Comparison of ENCODE assay signal across 8 mouse cellular contexts in genomic region chr8:9770261-9770998, GRCm38 (mm10). TPM values are rescaled to one million over a fixed set of nuclear protein-coding genes. Genes with fewer than 3 reads are reported as not detected.
DNase-seq lines count a peak whose midpoint lies in the region; ATAC-seq and TF ChIP-seq lines count a peak whose summit lies in the region.

No protein-coding gene starts in this region.

- 2% methylated on average over 44 of the region's 48 CpGs for WGBS in embryonic facial prominence, embryonic 13.5 days
- WGBS in intestine, postnatal 0 days, result 2% methylated on average over 40 of the region's 48 CpGs
- WGBS in liver, embryonic 15.5 days (ENCODE audit: insufficient replicate concordance), result 3% methylated on average over 48 of the region's 48 CpGs
- WGBS in small intestine, adult 2 months, result 5% methylated on average over 48 of the region's 48 CpGs

- no peaks in the 10 kb centered on the region for H3K36me3 ChIP-seq in embryonic facial prominence, embryonic 13.5 days
- no peaks in the 10 kb centered on the region for H3K36me3 ChIP-seq in intestine, postnatal 0 days (ENCODE audit: control insufficient read depth, insufficient read depth)
- H3K36me3 ChIP-seq in liver, embryonic 15.5 days (replicated peaks), result no peaks in the 10 kb centered on the region
- H3K36me3 ChIP-seq in small intestine, adult 2 months (ENCODE audit: control insufficient read depth, insufficient read depth, low read length), result no peaks in the 10 kb centered on the region

- H3K4me3 ChIP-seq in embryonic facial prominence, embryonic 13.5 days, result peak overlapping the region; percentile 52
- peak overlapping the region; percentile 30 for H3K4me3 ChIP-seq in intestine, postnatal 0 days (ENCODE audit: low read depth, low read length)
- peak overlapping the region; percentile 12; the same call in 1 of the 2 replicates for H3K4me3 ChIP-seq in liver, embryonic 15.5 days (replicated peaks)
- H3K4me3 ChIP-seq in small intestine, adult 2 months (ENCODE audit: low read depth, low read length), result peak overlapping the region; percentile 8; the same call in 1 of the 2 replicates

- peak; percentile 5 for DNase-seq in gastrocnemius, postnatal 14 days
- DNase-seq in gastrocnemius, postnatal 25 days, result no peak
- DNase-seq in adrenal gland, adult 8-10 months, result peak; percentile 3
- no peak for DNase-seq in urinary bladder, postnatal 25 days (ENCODE audit: low spot score)

- peaks cover 59% of the 10 kb centered on the region for H3K27me3 ChIP-seq in embryonic facial prominence, embryonic 13.5 days
- H3K27me3 ChIP-seq in intestine, postnatal 0 days (replicated peaks; ENCODE audit: control insufficient read depth, insufficient read depth, low read length), result peaks cover 32% of the 10 kb centered on the region
- H3K27me3 ChIP-seq in liver, embryonic 15.5 days, result peaks cover 45% of the 10 kb centered on the region
- H3K27me3 ChIP-seq in small intestine, adult 2 months (ENCODE audit: control insufficient read depth, insufficient read depth, low read length), result peaks cover 18% of the 10 kb centered on the region

- peak overlapping the region; percentile 91 for H3K4me2 ChIP-seq in embryonic facial prominence, embryonic 13.5 days
- H3K4me2 ChIP-seq in intestine, postnatal 0 days (replicated peaks; ENCODE audit: low read depth), result peak overlapping the region; percentile 59
- H3K4me2 ChIP-seq in liver, embryonic 15.5 days, result peak overlapping the region; percentile 38

- no peak overlapping the region for H3K27ac ChIP-seq in embryonic facial prominence, embryonic 13.5 days
- no peak overlapping the region for H3K27ac ChIP-seq in intestine, postnatal 0 days (ENCODE audit: low read depth, low read length)
- H3K27ac ChIP-seq in liver, embryonic 15.5 days (replicated peaks), result no peak overlapping the region
- H3K27ac ChIP-seq in small intestine, adult 2 months (ENCODE audit: insufficient read depth, low read depth, low read length), result no peak overlapping the region

- no peak overlapping the region; the same call in 1 of the 2 replicates for H3K9ac ChIP-seq in embryonic facial prominence, embryonic 13.5 days
- H3K9ac ChIP-seq in intestine, postnatal 0 days (ENCODE audit: low read depth, low read length), result no peak overlapping the region
- H3K9ac ChIP-seq in liver, embryonic 15.5 days, result no peak overlapping the region

- no peak for TF ChIP-seq POLR2A in small intestine, adult 2 months (IDR thresholded peaks at IDR 0.05; ENCODE audit: low read depth, low read length)

- H3K9me3 ChIP-seq in embryonic facial prominence, embryonic 13.5 days, result no peaks in the 10 kb centered on the region
- no peaks in the 10 kb centered on the region for H3K9me3 ChIP-seq in intestine, postnatal 0 days (ENCODE audit: control insufficient read depth)
- H3K9me3 ChIP-seq in liver, embryonic 15.5 days (replicated peaks), result no peaks in the 10 kb centered on the region

- intact Hi-C loops in gastrocnemius, postnatal 14 days (cut with DNase I; ENCODE audit: low total_unique reads), result no loop called here

- no peak for ATAC-seq in embryonic facial prominence, embryonic 13.5 days (ENCODE audit: insufficient number of reproducible peaks, insufficient read depth, low FRiP score, low TSS enrichment, low read depth)
- ATAC-seq in intestine, postnatal 0 days, result no peak
- no peak for ATAC-seq in liver, embryonic 15.5 days (ENCODE audit: insufficient read depth)

- H3K4me1 ChIP-seq in embryonic facial prominence, embryonic 13.5 days, result peaks cover 24% of the 10 kb centered on the region
- no peaks in the 10 kb centered on the region for H3K4me1 ChIP-seq in intestine, postnatal 0 days (replicated peaks; ENCODE audit: control insufficient read depth, insufficient read depth, low read length)
- H3K4me1 ChIP-seq in liver, embryonic 15.5 days (replicated peaks), result no peaks in the 10 kb centered on the region
- H3K4me1 ChIP-seq in small intestine, adult 2 months (ENCODE audit: control insufficient read depth, insufficient read depth, insufficient read length, low read length), result no peaks in the 10 kb centered on the region

- TF ChIP-seq CTCF in intestine, postnatal 0 days (IDR thresholded peaks at IDR 0.05; ENCODE audit: low read depth), result peak; percentile 14; the same call in 1 of the 2 replicates
- no peak for TF ChIP-seq CTCF in small intestine, adult 2 months (IDR thresholded peaks at IDR 0.05; ENCODE audit: extremely low read depth, insufficient read length, insufficient replicate concordance, low read depth, low read length)

RNA-seq across cellular contexts. Expression of gene Fam155a, which starts 0.5 kb away (rescaled TPM):
- total RNA-seq in gastrocnemius, postnatal 14 days (2021), result under 1 TPM; 0.45 to 0.58 TPM
- under 1 TPM in 1 of 2 experiments, not detected in 1; 0.08 TPM for total RNA-seq in gastrocnemius, postnatal 25 days (2021)
- 10 to 100 TPM in 2 of 4 experiments, 1 to 10 TPM in 2; 8.3 to 13.6 (median 10.9) TPM for total RNA-seq in adrenal gland, adult 8-10 months (2022)
- 1.0 and 1.1 TPM in 2 replicates for polyA plus RNA-seq in embryonic facial prominence, embryonic 13.5 days (2015; fragmentation: Nextera tagmentation; extraction: Ambion mirVana)
- 0.96 and 1.1 TPM in 2 replicates for polyA plus RNA-seq in intestine, postnatal 0 days (2015; fragmentation: Nextera tagmentation; extraction: Ambion mirVana)
- polyA plus RNA-seq in liver, embryonic 15.5 days (2015; fragmentation: Nextera tagmentation; extraction: Ambion mirVana), result 0.07 and 0.12 TPM in 2 replicates
- 0.11 and 0.37 TPM in 2 replicates for polyA plus RNA-seq in small intestine, adult 2 months (2012; rRNA removed)

Comparison
In these comparisons a context has a peak if more than half of its experiments do, and no peak if none do; other contexts are left out.
1. DNase-seq: peak in gastrocnemius, postnatal 14 days (single experiment) and adrenal gland, adult 8-10 months (single experiment); none in gastrocnemius, postnatal 25 days (single experiment) and urinary bladder, postnatal 25 days (single experiment).
2. H3K4me2 ChIP-seq: peak in every context shown above with its lines; median percentile 91 in embryonic facial prominence, embryonic 13.5 days; 59 in intestine, postnatal 0 days; 38 in liver, embryonic 15.5 days.
3. Peak in every context shown above with its lines, with median percentiles within 50 percentile points of each other: H3K4me3 ChIP-seq.